Mouse (Mus musculus): ENCODE results near the gene Krtap22-2. TPM values are rescaled to one million over a fixed set of nuclear protein-coding genes. Genes with fewer than 3 reads are reported as not detected.

The Krtap22-2 gene
- not detected in 4 replicates for total RNA-seq (2023; ENCODE audit: inconsistent age)

GRCm38 (mm10) chr16:89010659-89011058 is at the start of gene Krtap22-2:
Gene Krtap22-2, minus strand, starts transcription at chr16:89010759.

DNA sequence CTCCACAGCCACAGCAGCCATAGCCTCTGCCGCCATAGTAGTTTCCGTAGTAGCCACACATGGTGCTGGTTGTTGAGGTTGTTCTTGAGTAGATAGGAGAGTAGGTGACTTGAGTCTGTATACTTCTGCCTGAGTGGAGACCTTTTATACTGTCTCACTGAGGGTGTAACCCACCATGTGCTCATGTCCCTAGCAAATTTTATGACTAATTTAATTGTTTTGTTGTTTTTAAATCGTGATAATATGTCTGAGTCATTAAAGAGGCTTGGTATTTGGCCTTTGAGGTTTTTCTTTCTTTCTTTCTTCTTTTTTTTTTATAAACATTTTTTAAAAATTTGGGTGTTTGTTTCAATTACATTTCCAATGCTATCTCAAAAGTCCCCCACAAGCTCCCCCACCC is 37.2 kb upstream of the Krtap22-2 start, which contains the start of gene Krtap6-5:
Gene Krtap6-5 (minus strand): TSS at position 101 of the 400 bp plus-strand sequence.

DNA sequence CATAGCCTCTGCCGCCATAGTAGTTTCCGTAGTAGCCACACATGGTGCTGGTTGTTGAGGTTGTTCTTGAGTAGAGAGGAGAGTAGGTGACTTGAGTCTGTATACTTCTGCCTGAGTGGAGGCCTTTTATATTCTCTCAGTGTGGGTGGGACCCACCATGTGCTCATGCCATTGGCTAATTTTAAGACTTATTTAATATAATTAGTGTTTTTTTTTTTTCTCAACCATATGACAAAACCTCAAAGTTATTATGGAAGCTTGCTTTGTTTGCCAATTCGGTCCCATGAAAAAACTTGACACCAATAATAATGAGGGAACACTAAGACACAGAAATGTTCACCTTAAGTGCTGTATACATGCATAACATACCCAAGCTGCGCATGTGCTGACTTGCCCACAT is 30.8 kb upstream of the Krtap22-2 start, which contains the start of gene Gm10228:
Gene Gm10228 (minus strand): TSS at position 101 of the 400 bp plus-strand sequence.

DNA sequence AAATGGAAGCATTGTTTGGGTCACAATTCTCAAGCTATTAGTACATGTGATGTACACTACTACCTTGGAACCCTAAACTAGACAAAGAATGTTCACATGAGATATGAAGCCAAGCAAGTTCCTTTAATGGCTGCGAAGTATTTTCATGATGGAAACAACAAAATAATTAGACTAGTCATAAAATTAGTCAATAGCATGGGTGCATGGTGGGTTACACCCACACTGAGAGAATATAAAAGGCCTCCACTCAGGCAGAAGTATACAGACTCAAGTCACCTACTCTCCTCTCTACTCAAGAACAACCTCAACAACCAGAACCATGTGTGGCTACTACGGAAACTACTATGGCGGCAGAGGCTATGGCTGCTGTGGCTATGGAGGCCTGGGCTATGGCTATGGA is 20.8 kb upstream of the Krtap22-2 start, which contains the start of gene Krtap6-1:
Gene Krtap6-1 (plus strand): TSS at position 301 of the 400 bp plus-strand sequence.

GRCm38 (mm10) chr16:89014984-89015383 is 4.4 kb upstream of the Krtap22-2 start, which contains the start of gene Gm10229:
Gene Gm10229, plus strand, starts transcription at chr16:89015284.

GRCm38 (mm10) chr16:88962773-88963172 is 47.8 kb downstream of the Krtap22-2 start, which contains the start of gene Krtap16-3:
Gene Krtap16-3, minus strand, starts transcription at chr16:88962873.

Other genes starting within 250 kb of the Krtap22-2 start
- not detected in 4 replicates for gene 2310057N15Rik, start 236.6 kb downstream of the Krtap22-2 start, total RNA-seq (2023; ENCODE audit: inconsistent age)
- gene Gm5965, start 232.9 kb downstream of the Krtap22-2 start, total RNA-seq (2023; ENCODE audit: inconsistent age): not detected in 4 replicates
- not detected in 4 replicates for gene Gm20741, start 198.5 kb downstream of the Krtap22-2 start, total RNA-seq (2023; ENCODE audit: inconsistent age)
- gene Krtap15, start 190.5 kb downstream of the Krtap22-2 start, total RNA-seq (2023; ENCODE audit: inconsistent age): not detected in 4 replicates
- not detected in 4 replicates for gene Krtap14, start 184.6 kb downstream of the Krtap22-2 start, total RNA-seq (2023; ENCODE audit: inconsistent age)
- gene Krtap19-1, start 141.3 kb downstream of the Krtap22-2 start, total RNA-seq (2023; ENCODE audit: inconsistent age): not detected in 4 replicates
- not detected in 4 replicates for gene Krtap19-2, start 136.5 kb downstream of the Krtap22-2 start, total RNA-seq (2023; ENCODE audit: inconsistent age)
- not detected in 4 replicates for gene Krtap19-3, start 132.7 kb downstream of the Krtap22-2 start, total RNA-seq (2023; ENCODE audit: inconsistent age)
- gene Krtap19-4, start 125.7 kb downstream of the Krtap22-2 start, total RNA-seq (2023; ENCODE audit: inconsistent age): not detected in 4 replicates
- gene Krtap19-5, start 114.3 kb downstream of the Krtap22-2 start, total RNA-seq (2023; ENCODE audit: inconsistent age): not detected in 4 replicates
- gene Krtap19-9b, start 78.5 kb downstream of the Krtap22-2 start, total RNA-seq (2023; ENCODE audit: inconsistent age): not detected in 4 replicates
- gene Krtap16-3, start 47.9 kb downstream of the Krtap22-2 start, total RNA-seq (2023; ENCODE audit: inconsistent age): not detected in 4 replicates
- gene Gm10229, start 4.5 kb upstream of the Krtap22-2 start, total RNA-seq (2023; ENCODE audit: inconsistent age): not detected in 4 replicates
- gene Krtap6-1, start 20.9 kb upstream of the Krtap22-2 start, total RNA-seq (2023; ENCODE audit: inconsistent age): not detected in 4 replicates
- gene Gm10228, start 30.7 kb upstream of the Krtap22-2 start, total RNA-seq (2023; ENCODE audit: inconsistent age): not detected in 4 replicates
- gene Krtap6-5, start 37.1 kb upstream of the Krtap22-2 start, total RNA-seq (2023; ENCODE audit: inconsistent age): not detected in 4 replicates
- not detected in 4 replicates for gene 1110025L11Rik, start 53.2 kb upstream of the Krtap22-2 start, total RNA-seq (2023; ENCODE audit: inconsistent age)
- gene Krtap6-3, start 73.3 kb upstream of the Krtap22-2 start, total RNA-seq (2023; ENCODE audit: inconsistent age): not detected in 4 replicates
- gene Gm6358, start 130.1 kb upstream of the Krtap22-2 start, total RNA-seq (2023; ENCODE audit: inconsistent age): not detected in 4 replicates
- gene Gm10061, start 140.3 kb upstream of the Krtap22-2 start, total RNA-seq (2023; ENCODE audit: inconsistent age): not detected in 4 replicates
- gene Gm9789, start 147.2 kb upstream of the Krtap22-2 start, total RNA-seq (2023; ENCODE audit: inconsistent age): not detected in 4 replicates
- gene Gm7735, start 158.7 kb upstream of the Krtap22-2 start, total RNA-seq (2023; ENCODE audit: inconsistent age): not detected in 4 replicates
- not detected in 4 replicates for gene 1110057P08Rik, start 164.0 kb upstream of the Krtap22-2 start, total RNA-seq (2023; ENCODE audit: inconsistent age)
- not detected in 4 replicates for gene Krtap20-2, start 195.1 kb upstream of the Krtap22-2 start, total RNA-seq (2023; ENCODE audit: inconsistent age)